ENCODE assay signal across 21 mouse cellular contexts in genomic region chr3:30481682-30482081, GRCm38 (mm10).
"Had no signal": no experiment of that assay in that cellular context is flagged by ENCODE, and none has a peak within 500 bp of the region (broad histone marks: within the 10 kb centered on the region; RNA-seq: fewer than 3 reads in every experiment).

No protein-coding gene starts in this region.

- H3K27me3 ChIP-seq: limb, embryonic 12.5 days; limb, embryonic 15.5 days; liver, embryonic 12.5 days; liver, embryonic 15.5 days; lung, embryonic 15.5 days; midbrain, embryonic 13.5 days; stomach, embryonic 15.5 days had no signal

- H3K4me1 ChIP-seq: liver, embryonic 15.5 days had no signal

- H3K4me3 ChIP-seq: limb, embryonic 12.5 days; limb, embryonic 15.5 days; liver, embryonic 12.5 days; liver, embryonic 15.5 days; lung, embryonic 15.5 days; midbrain, embryonic 13.5 days; stomach, embryonic 15.5 days had no signal

- H3K9me3 ChIP-seq: limb, embryonic 12.5 days; limb, embryonic 15.5 days; liver, embryonic 12.5 days; liver, embryonic 15.5 days; lung, embryonic 15.5 days; midbrain, embryonic 13.5 days; stomach, embryonic 15.5 days had no signal

- DNase-seq: kidney, adult 2 months; kidney, postnatal 25 days; left cerebral cortex, postnatal 4 days; lung, adult 18-20 months; lung, postnatal 10 days; retina, postnatal 1 day; right cerebral cortex, postnatal 25 days; spleen, adult 18-20 months; thymus, adult 2 months; thymus, postnatal 14 days; thymus, postnatal 4 days had no signal

- H3K27ac ChIP-seq: kidney, postnatal 0 days; limb, embryonic 12.5 days; limb, embryonic 15.5 days; liver, embryonic 12.5 days; liver, embryonic 15.5 days; macrophage; midbrain, embryonic 13.5 days had no signal

- ATAC-seq: inflammation-experienced regulatory T-cells, adult 6 months; liver, embryonic 12.5 days; midbrain, embryonic 13.5 days had no signal

- H3K36me3 ChIP-seq: limb, embryonic 15.5 days; liver, embryonic 12.5 days; liver, embryonic 15.5 days; midbrain, embryonic 13.5 days; stomach, embryonic 15.5 days had no signal

- H3K4me2 ChIP-seq: limb, embryonic 12.5 days; limb, embryonic 15.5 days; liver, embryonic 12.5 days; liver, embryonic 15.5 days; lung, embryonic 15.5 days; midbrain, embryonic 13.5 days; stomach, embryonic 15.5 days had no signal

- H3K9ac ChIP-seq: limb, embryonic 12.5 days; limb, embryonic 15.5 days; liver, embryonic 12.5 days; liver, embryonic 15.5 days; lung, embryonic 15.5 days; midbrain, embryonic 13.5 days; stomach, embryonic 15.5 days had no signal
